Mouse (Mus musculus) embryo, embryonic 10.5 days (tissue): ENCODE measurements around the gene Gm21969.

Experiments used
- DNase-seq: peaks from one replicate; pipeline ENCODE4 v3.0.0-alpha.2; 2015; ENCODE audit warnings: low spot score

The Gm21969 gene

GRCm38 (mm10) chr4:139653238-139653637, 50.3 kb downstream of the Gm21969 start, which contains the start of gene Tas1r2:
Tas1r2 (plus strand) TSS chr4:139653538.
- no peak for DNase-seq

GRCm38 (mm10) chr4:139661897-139662296, 58.9 kb downstream of the Gm21969 start:
- DNase-seq = no peak

DNA sequence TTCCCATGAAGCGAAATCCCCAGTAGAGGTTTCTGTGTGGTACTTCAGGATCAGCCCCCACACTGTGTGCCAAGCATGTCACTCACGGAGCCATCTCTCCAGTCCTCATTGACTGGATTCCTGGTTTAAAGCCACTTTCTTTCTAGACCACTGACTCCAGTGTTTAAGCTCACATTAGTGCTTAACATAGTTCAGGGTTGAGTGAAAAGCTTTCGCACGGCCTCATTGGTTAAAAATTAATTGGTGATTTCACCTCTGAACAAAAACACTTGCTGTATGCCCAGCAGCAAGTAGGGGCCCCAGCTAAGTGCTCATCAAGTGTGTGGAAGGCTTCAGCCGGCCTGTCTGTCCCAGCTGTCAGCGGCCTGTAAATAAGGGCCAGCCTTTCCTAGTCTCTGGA, 64.6 kb downstream of the Gm21969 start:
- no peak for DNase-seq

- DNase-seq = peak; percentile 88
These were observed 66.9 kb downstream of the Gm21969 start for GRCm38 (mm10) chr4:139669847-139670246.

DNA sequence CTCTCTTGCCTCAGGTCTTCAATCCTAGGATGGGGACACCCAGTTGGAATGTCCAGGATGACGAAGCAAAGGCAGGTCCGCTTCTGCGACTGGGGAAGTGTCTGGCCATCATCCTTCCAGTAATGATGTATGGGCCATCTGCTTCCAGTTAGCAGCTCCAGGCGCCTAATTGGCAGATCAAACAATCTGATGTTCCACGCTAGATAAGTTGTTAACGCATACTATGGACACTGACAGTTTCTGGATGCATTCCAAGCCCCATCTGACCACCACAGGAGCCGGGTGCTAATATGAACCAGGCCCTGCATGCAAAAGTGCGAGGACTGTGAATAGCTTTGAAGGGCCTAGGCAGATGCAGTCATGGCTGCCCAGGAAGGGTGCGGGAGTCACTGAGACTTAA, 72.7 kb downstream of the Gm21969 start:
- DNase-seq = peak; percentile 50

- DNase-seq = no peak
These were observed 81.0 kb downstream of the Gm21969 start for GRCm38 (mm10) chr4:139683728-139684638.

- DNase-seq = peak; percentile 92
These were observed 81.6 kb downstream of the Gm21969 start for GRCm38 (mm10) chr4:139684639-139685017.

DNA sequence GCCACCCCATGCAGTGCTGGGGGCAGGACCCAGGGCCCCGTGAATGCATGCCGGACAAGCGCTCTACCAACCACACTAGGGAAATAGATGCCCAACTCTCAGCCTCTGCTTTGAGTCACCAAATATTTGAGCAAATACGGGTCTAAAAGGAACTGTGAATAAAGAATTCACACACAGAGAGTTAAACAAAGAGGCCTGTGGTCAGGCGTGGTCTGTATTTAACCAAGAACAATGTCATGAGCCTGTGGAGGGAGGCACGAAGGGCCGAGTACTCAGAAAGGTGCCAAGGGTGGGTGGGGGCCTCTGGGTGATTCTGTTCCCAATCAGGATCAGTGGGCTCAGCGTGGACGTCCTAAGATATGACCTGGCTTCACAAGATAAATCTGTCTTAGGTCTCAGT, 85.1 kb downstream of the Gm21969 start:
- DNase-seq = no peak

- DNase-seq = no peak
These were observed 86.8 kb downstream of the Gm21969 start for GRCm38 (mm10) chr4:139689627-139690269.

DNA sequence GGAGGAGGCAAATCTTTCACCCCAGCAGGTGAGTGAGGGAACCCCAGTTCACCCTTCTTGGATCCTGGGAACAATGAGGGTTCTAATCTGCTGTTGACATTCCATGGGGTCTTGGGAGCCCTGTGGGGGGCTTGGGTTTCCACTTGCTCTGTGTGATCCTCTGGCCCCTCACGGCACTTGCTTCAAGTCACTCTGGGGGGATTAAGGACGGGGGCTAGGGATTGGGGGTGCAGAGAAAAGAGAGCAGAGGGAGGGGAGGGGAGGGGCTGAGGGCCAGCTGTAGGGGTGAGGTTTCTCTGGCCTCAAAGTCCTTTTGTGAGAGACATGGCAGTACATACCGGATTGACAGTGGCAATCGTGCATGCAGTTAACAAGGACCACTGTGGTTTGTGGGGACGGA, 90.3 kb downstream of the Gm21969 start:
- DNase-seq = no peak

GRCm38 (mm10) chr4:139697755-139698154, 94.8 kb downstream of the Gm21969 start:
- peak; percentile 73 for DNase-seq

DNA sequence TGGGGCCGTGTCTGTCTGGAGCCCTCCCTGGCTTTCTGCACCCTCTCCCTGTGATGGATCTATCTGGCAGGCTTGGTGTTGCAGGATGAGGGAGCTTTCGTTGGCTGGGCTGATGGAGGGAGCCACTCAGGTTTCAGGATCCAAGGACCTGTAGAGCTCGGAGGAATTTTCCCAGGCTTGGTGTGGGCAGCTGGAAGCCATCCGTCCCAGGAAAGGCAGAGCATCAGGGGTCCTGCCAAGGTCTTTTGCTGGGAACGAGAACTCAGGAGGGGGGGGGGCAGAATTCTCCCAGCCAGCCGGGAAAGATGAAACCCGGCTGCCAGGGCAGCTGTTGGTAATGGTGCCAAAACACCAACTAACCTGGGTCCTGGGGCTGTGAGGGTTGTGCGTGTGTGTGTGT, 95.6 kb downstream of the Gm21969 start:
- DNase-seq = no peak

DNA sequence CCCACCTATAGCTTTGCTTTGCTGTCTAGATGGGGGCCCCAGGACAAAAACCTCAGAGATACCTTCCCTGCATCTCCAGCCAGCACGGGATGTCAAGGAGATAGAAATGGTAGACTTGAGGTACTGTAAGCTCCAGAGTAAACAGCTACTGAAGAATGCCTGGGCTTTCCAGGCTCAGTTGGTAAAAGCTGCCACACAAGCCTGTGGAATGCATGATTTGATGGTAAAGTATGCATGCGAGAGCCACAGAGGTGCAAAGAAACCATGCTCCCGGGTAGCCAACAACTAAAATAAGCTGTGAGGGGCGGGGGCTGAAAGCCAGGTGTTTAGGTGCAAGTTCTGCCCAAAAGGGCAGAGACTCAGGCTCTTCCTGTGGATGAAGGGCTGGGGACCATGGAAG, 99.9 kb downstream of the Gm21969 start:
- no peak for DNase-seq

- no peak for DNase-seq
These were observed 100.5 kb downstream of the Gm21969 start for GRCm38 (mm10) chr4:139703468-139703867.

GRCm38 (mm10) chr4:139705986-139706385, 103.0 kb downstream of the Gm21969 start:
- DNase-seq = no peak

GRCm38 (mm10) chr4:139710467-139711334, 107.7 kb downstream of the Gm21969 start:
- no peak for DNase-seq
